Mouse (Mus musculus): Measurements from ENCODE around the gene Bbof1.

Gene Bbof1

DNA sequence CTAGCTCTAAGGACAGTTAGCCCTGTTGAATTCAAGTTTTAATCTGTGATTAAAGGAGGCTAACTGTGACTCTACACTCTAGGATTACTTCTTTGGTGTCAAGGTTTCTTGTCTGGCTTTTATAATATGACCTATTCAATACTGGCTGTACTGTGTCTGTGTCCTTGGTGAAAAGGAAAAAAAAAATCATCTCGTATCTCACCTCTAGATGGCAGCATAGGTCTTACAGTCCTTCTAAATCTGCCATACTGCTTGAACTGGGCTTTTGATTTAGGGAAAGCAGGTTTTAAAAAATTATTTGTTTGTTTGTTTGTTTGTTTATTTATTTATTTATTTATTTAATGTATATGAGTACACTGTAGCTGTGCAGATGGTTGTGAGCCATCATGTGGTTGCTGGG is 59.8 kb downstream of the Bbof1 start:
- DNase-seq (ENCODE audit: low read depth), result no peak

DNA sequence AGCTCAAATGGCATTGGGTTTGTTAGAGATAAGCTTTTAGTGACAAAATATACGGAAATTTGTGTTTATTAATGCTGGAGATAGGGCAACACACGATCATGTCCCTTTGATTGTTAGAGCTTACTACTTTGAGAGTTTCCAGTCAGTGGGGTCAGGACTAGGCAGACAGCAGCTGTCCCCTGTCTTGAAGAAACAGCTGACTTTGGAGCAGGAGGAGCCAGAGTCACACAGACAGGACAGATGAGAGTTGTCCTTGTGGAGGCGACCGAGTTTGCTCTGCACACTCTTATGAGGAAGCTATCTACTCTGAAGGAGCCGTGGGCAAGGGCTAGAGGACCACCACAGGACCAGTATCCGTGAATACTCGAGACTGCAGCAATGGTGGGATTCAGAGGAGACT is 70.1 kb downstream of the Bbof1 start:
- no peak for DNase-seq (ENCODE audit: low read depth)

DNA sequence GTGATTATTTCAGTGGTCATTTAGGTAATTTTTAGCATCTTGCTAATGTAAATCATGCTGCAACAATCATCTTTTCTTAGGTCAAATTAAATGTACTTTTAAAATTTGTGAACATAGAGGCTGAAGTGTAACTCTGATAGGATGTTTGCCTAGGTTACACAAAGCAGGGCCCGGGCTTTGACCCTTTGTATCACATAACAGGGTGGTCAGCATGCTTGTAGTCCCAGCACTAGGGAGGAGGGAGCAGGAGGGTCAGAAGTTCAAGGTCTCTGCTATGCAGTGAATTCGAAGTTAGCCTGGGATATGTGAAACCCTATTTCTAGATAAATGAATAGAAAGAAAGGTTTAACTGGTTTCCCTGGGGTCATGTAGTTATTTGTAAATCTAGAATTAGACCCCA is 72.4 kb downstream of the Bbof1 start:
- DNase-seq (ENCODE audit: low read depth), result no peak

DNA sequence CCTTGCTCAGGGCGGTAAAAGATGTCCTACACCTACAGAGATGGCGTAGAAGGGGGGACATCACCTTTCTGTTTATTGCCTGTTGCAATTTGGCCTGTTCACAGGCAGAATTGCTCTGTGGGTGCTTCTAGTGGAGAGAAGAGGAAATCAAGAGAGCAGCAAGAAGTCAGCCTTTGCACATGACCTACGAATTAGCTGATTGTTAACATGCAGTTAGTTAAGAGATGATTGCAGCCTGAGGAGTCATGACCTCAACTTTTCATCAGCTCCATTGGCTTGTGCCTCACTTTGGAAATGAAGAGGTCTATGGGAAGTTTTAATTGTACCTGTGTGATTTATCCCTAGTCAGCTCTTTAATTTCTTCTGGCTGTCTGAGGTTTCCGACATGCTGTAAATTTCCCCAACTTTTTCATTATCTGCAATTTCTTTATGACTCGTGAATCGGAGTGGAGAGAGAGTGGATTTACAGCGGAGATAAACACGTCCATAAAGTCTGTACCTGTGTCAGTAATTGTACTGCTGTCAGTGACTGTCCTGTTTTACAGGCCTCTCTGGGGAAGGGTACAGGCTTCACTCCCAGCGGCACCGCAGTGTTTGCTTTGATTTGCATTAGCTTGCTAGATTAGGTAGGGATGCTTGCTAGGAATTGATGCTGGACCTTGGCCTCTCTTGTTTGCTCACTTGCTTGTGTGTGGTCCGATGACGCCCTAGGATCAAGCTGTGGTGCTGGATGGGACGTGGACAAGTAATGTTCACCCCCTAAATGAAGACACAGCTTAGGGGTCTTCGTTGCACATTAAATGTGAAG is 74.1 kb downstream of the Bbof1 start:
- no peak for DNase-seq (ENCODE audit: low read depth)

DNA sequence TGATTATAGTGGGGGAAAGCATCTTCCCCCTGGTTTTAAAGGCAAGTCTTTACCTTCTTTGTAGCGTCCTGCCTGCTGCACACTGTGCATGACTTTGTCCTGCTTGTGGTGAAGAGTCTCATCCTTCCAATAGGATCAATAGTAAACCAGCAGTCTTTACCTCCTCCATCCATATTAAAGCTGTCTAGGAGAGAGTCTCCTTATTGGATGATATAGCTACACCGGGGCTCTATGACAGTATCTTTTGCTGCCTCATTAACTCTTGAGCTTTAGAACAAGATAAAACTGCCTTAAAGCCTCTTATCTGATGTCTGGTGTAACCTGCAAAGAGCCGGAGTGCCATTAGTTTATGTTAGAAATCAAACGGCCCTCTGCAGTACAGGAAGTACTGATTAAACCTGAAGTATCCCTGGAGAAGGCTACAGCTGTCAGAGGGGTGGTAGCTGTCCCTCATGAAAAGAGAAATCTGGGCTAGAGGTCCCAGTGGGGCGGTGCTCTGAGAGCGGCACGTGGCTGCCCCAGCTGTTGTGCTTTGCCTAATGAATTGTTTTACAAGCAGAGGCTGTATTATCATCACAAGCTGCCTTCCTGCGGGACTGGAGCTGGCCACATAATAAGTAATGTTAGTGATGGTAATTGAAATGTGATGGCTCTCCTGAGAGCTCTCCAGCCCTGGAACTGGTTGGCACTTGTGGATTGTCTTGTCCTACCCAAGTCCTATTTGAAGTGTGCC is 78.6 kb downstream of the Bbof1 start:
- DNase-seq (ENCODE audit: low read depth), result no peak

Measured in fibroblast of lung, adult 2 months (primary cell).